8 mouse cellular contexts compared by ENCODE assay signal in genomic region chr1:191717141-191717540, GRCm38 (mm10). TPM values are rescaled to one million over a fixed set of nuclear protein-coding genes. Genes with fewer than 3 reads are reported as not detected.
DNase-seq lines count a peak whose midpoint lies in the region; ATAC-seq and TF ChIP-seq lines count a peak whose summit lies in the region.

No protein-coding gene starts in this region.

- H3K36me3 ChIP-seq in forebrain, embryonic 14.5 days (ENCODE audit: control insufficient read depth, insufficient read depth, low read length): 0 out of 2 replicates have a peak, but pooled peaks cover 3% of the 10 kb centered on the region
- no peaks in the 10 kb centered on the region for H3K36me3 ChIP-seq in liver, embryonic 13.5 days

- no peak for TF ChIP-seq CTCF in cerebellum, adult 2 months (IDR thresholded peaks at IDR 0.05; ENCODE audit: borderline replicate concordance, insufficient read depth, low read depth, low read length)

- no peaks in the 10 kb centered on the region for H3K27me3 ChIP-seq in cerebellum, adult 2 months (ENCODE audit: control insufficient read depth, insufficient read depth, low read length)
- no peaks in the 10 kb centered on the region for H3K27me3 ChIP-seq in forebrain, embryonic 14.5 days (replicated peaks; ENCODE audit: control insufficient read depth, insufficient read depth, low read length)
- peaks cover 65% of the 10 kb centered on the region for H3K27me3 ChIP-seq in liver, embryonic 13.5 days

- no peak for TF ChIP-seq POLR2A in cerebellum, adult 2 months (IDR thresholded peaks at IDR 0.05; ENCODE audit: borderline replicate concordance, insufficient read depth, low read length)

- 0% methylated on average over 1 of the region's 1 CpGs for WGBS in cerebellum, adult 2 months
- 0% methylated on average over 1 of the region's 1 CpGs for WGBS in forebrain, embryonic 14.5 days
- 0% methylated on average over 1 of the region's 1 CpGs for WGBS in liver, embryonic 13.5 days (ENCODE audit: insufficient replicate concordance)

- no peaks in the 10 kb centered on the region for H3K9me3 ChIP-seq in forebrain, embryonic 14.5 days (replicated peaks; ENCODE audit: control insufficient read depth, low read length)
- no peaks in the 10 kb centered on the region for H3K9me3 ChIP-seq in liver, embryonic 13.5 days (replicated peaks)

- H3K9ac ChIP-seq in forebrain, embryonic 14.5 days (ENCODE audit: low read length): peak overlapping the region; percentile 97
- peak overlapping the region; percentile 70; the same call in 1 of the 2 replicates for H3K9ac ChIP-seq in liver, embryonic 13.5 days

- peak overlapping the region; percentile 80 for H3K4me3 ChIP-seq in cerebellum, adult 2 months (replicated peaks; ENCODE audit: insufficient read depth, low read depth, low read length)
- H3K4me3 ChIP-seq in forebrain, embryonic 14.5 days (ENCODE audit: low read depth, low read length): peak overlapping the region; percentile 94
- H3K4me3 ChIP-seq in liver, embryonic 13.5 days (replicated peaks): peak overlapping the region; percentile 69

- H3K4me2 ChIP-seq in forebrain, embryonic 14.5 days (ENCODE audit: low read length): peak overlapping the region; percentile 73
- H3K4me2 ChIP-seq in liver, embryonic 13.5 days: peak overlapping the region; percentile 74

- H3K27ac ChIP-seq in cerebellum, adult 2 months (ENCODE audit: insufficient read depth, low read length): peak overlapping the region; percentile 79
- H3K27ac ChIP-seq in forebrain, embryonic 14.5 days (ENCODE audit: low read depth, low read length): peak overlapping the region; percentile 90
- no peak overlapping the region for H3K27ac ChIP-seq in liver, embryonic 13.5 days

- DNase-seq in cerebellum, adult 2 months: no peak
- DNase-seq in cerebellum, adult 11-12 months: no peak
- peak; percentile 43 for DNase-seq in 3134 (ENCODE audit: extremely low read depth, insufficient read length, low spot score)
- no peak for DNase-seq in forebrain, embryonic 14.5 days (ENCODE audit: low spot score)
- no peak for DNase-seq in liver, embryonic 13.5 days
- no peak for DNase-seq in cerebellum, postnatal 4 days (ENCODE audit: low spot score in 2 of 2)
- no peak for DNase-seq in frontal cortex, postnatal 14 days (ENCODE audit: low spot score in 2 of 2)

- H3K4me1 ChIP-seq in cerebellum, adult 2 months (ENCODE audit: control insufficient read depth, insufficient read depth, low read length): peaks cover 9% of the 10 kb centered on the region; the same call in 1 of the 2 replicates
- peaks cover 14% of the 10 kb centered on the region for H3K4me1 ChIP-seq in forebrain, embryonic 14.5 days (ENCODE audit: control insufficient read depth, insufficient read depth, low read length)
- no peaks in the 10 kb centered on the region for H3K4me1 ChIP-seq in liver, embryonic 13.5 days (replicated peaks)

- ATAC-seq in forebrain, embryonic 14.5 days: 0 out of 2 replicates have a peak, but pooled peaks have one; percentile 13
- no peak for ATAC-seq in liver, embryonic 13.5 days (ENCODE audit: low read depth)
- ATAC-seq in megakaryocyte progenitor cell, adult 5-6 weeks (replicated peaks; ENCODE audit: poor library complexity): no peak

RNA-seq across cellular contexts. Expression of gene Lpgat1, which starts 0.5 kb away (rescaled TPM):
- polyA plus RNA-seq in cerebellum, adult 2 months (2012; rRNA removed): 73.3 and 77.5 TPM in 2 replicates
- 24.6 and 34.3 TPM in 2 replicates for polyA plus RNA-seq in forebrain, embryonic 14.5 days (2014; fragmentation: Nextera tagmentation; extraction: Ambion mirVana)
- polyA plus RNA-seq in liver, embryonic 13.5 days (2015; fragmentation: Nextera tagmentation; extraction: Ambion mirVana): 8.1 and 8.8 TPM in 2 replicates
- total RNA-seq in megakaryocyte progenitor cell, adult 5-6 weeks (2015): 28.1 and 30.0 TPM in 2 replicates
- 32.9 and 33.4 TPM in 2 replicates for total RNA-seq in megakaryocyte progenitor cell, adult 5-6 weeks (2017)
